Mouse (Mus musculus) neural tube, embryonic 11.5 days (tissue): ENCODE measurements around the gene Stk40. TPM values are rescaled to one million over a fixed set of nuclear protein-coding genes. Genes with fewer than 3 reads are reported as not detected.

Experiments
- ATAC-seq: fragments of 200-750 bp; cut with Nextera tagmentation; 2 replicates; pipeline ENCODE4 v1.8.0; 2017; ENCODE audit warnings: moderate number of reproducible peaks, mild to moderate bottlenecking, moderate TSS enrichment, moderate library complexity; ENCODE audit not compliant: insufficient read depth, low FRiP score, low TSS enrichment
- DNase-seq: peaks from one replicate; pipeline ENCODE4 v3.0.0-alpha.2; 2015; ENCODE audit warnings: low spot score
- H3K27ac ChIP-seq: fragments of 300-500 bp; sonication (generic); 2 replicates; pipeline ENCODE4 v1.5.1; 2014; ENCODE audit warnings: low read depth, mild to moderate bottlenecking, low read length
- H3K27me3 ChIP-seq: fragments of 300-500 bp; sonication (generic); 2 replicates; pipeline ENCODE4 v1.6.1; 2014; ENCODE audit warnings: mild to moderate bottlenecking, low read length, mixed read lengths; ENCODE audit not compliant: control insufficient read depth, insufficient read depth
- H3K36me3 ChIP-seq: fragments of 300-500 bp; sonication (generic); 2 replicates; pipeline ENCODE4 v1.6.1; 2014; ENCODE audit warnings: mild to moderate bottlenecking, low read length, moderate library complexity, mixed read lengths; ENCODE audit not compliant: control insufficient read depth, insufficient read depth
- H3K4me1 ChIP-seq: fragments of 300-500 bp; sonication (generic); 2 replicates; pipeline ENCODE4 v1.6.1; 2014; ENCODE audit warnings: low read length, mixed read lengths; ENCODE audit not compliant: control insufficient read depth, insufficient read depth
- H3K4me2 ChIP-seq: fragments of 300-500 bp; sonication (generic); 2 replicates; pipeline ENCODE4 v1.6.1; 2014; ENCODE audit warnings: low read depth, mild to moderate bottlenecking, moderate library complexity
- H3K4me3 ChIP-seq: fragments of 300-500 bp; sonication (generic); 2 replicates; pipeline ENCODE4 v1.5.1; 2014; ENCODE audit warnings: low read depth, low read length
- H3K9ac ChIP-seq: fragments of 300-500 bp; sonication (generic); 2 replicates; pipeline ENCODE4 v1.6.1; 2014; ENCODE audit warnings: mild to moderate bottlenecking, low read length
- H3K9me3 ChIP-seq: fragments of 300-500 bp; sonication (generic); 2 replicates; pipeline ENCODE4 v1.6.1; 2016; ENCODE audit warnings: low read length; ENCODE audit not compliant: control insufficient read depth
- WGBS: fragments of 180-500 bp; shearing (Covaris S2); extraction: QIAGEN DNeasy Blood & Tissue Kit; methylation state at CpG from one replicate; pipeline ENCODE4 v1.1.7; 2014; 5-methylcytosine and 5-hydroxymethylcytosine counted together
- polyA plus RNA-seq: library from polyadenylated mRNA; unstranded; fragments of >200 nt; fragmentation: Nextera tagmentation; extraction: Ambion mirVana; gene quantifications from 2 replicates; pipeline ENCODE4 v1.2.1, GENCODE M21; 2014

Stk40 gene
- polyA plus RNA-seq, 1 experiment from 2014 or later: 32.5 TPM

DNA sequence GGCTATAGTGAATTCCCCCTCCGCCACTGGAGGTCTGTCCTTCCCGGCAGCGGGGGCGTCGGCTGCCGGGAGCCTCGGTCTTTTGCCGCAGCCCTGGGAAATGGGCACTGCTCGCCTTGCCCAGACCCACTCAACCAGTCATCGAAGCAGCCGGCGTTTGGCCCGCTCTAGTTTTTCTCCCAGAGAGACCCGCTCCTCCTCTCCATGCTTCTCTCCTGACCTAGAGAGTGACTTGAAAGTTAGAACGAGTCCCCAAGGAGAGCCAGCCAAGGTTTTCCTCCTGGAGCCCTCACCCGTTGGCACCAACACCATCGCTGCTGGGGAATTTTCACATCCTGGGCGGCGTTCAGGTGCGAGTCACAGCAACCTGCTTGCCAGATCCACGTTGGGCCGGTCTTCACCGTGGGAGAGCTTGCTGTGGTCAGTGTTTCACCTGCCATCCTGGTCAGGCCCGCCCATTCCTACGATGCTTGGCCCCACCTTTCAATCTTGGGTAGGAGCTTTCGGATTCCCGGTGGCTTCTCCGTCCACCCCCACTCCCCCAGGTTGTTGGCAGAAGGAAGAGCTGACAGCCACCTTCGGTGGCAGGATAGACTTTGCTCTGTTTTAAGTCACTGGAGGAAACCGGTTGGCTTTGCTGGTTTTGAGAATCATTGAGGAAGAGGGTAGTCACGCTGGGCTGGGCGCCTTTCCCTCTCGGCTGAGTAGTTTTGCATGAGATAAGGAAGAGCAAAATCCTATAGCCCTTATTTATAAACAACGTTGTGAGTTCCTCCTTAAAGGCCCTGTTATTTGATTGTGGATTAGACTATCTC, 711 bp downstream of the Stk40 start:
- Histone ChIP-seq H3K27ac (0 out of 2 replicates have a peak overlapping the region, but pooled peaks have one; percentile 46), H3K4me3 (peak overlapping the region; percentile 95), H3K27me3 (no peaks in the 10 kb centered on the region), H3K4me2 (peak overlapping the region; percentile 97), H3K36me3 (no peaks in the 10 kb centered on the region), H3K4me1 (peaks cover 20% of the 10 kb centered on the region), H3K9me3 (no peaks in the 10 kb centered on the region), H3K9ac (peak overlapping the region; percentile 85)
- no peak; the same call in 1 of the 2 replicates for ATAC-seq
- 3% methylated on average over 34 of the region's 34 CpGs for WGBS
- peak; percentile 28 for DNase-seq

DNA sequence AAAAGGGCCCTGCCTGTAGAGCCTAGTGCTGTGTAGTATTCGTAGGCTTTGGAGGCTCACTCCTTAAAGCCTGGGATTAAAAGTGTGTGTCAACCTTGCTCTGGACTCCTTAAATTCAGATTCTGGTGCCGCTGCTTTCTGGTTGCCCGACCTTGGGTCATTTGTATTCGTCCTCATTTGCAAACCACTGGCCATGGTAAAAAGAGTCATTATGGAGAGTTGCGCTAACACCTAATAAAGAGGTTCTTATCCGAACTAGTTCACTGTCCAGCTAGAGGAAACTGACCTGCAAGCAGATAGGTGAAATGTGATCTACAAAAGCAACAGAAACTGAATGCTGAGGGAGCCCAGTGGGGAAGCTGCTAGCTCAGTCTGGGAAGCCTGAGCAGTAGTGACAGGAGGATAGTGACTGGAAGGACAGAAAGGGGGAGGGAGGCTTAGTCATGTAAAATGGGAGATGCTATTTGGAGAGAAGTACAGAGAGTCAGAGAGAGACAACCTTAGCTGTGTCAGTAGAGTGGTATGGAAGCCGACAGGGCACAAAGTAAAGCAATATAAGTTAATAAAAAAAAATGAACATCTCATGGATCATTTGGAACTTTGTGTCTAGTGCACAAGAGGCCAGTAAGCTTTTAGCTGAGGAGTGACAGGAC, 1.5 kb downstream of the Stk40 start:
- Histone ChIP-seq H3K4me1 (peaks cover 26% of the 10 kb centered on the region), H3K4me2 (peak overlapping the region; percentile 97), H3K27me3 (no peaks in the 10 kb centered on the region), H3K9ac (no peak overlapping the region), H3K4me3 (no peak overlapping the region; the same call in 1 of the 2 replicates), H3K27ac (no peak overlapping the region), H3K9me3 (no peaks in the 10 kb centered on the region), H3K36me3 (no peaks in the 10 kb centered on the region)
- WGBS: 63% methylated on average over 7 of the region's 7 CpGs
- DNase-seq: no peak
- ATAC-seq: no peak

DNA sequence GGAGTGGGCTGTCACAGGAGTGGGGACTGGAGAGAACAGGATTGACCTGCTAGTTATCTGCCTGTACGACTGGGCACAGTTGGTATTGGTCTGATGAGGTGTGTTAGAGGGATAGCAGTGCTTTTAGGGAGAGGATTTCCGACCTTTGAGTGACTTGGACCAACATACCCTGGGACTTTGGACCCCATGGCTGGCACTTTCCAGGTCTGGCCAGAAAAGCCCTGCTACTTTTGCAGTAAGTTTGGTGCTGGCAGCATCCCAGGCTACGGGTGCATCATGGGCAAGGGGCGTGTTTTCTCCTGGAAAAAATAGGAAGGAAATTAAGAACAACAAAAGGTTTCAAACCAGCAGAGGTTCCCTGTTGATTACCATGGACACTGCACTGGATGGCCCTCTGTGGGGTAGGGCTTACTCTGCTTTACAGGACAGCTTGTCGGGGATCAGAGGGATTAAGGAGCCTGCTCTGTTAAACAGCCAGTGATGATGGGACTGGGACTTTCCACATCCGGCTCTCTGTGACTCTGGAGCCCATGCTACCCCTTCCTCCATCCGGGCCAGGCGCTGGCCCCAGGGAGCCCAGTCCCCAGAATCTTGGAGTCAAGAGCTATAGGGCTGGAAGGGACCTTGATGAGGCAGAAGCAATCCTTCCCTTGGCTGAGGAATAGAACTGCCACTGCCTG, 4.4 kb downstream of the Stk40 start:
- Histone ChIP-seq H3K27me3 (no peaks in the 10 kb centered on the region), H3K36me3 (no peaks in the 10 kb centered on the region), H3K4me3 (no peak overlapping the region), H3K9me3 (no peaks in the 10 kb centered on the region), H3K9ac (no peak overlapping the region), H3K4me2 (no peak overlapping the region), H3K27ac (no peak overlapping the region), H3K4me1 (peaks cover 31% of the 10 kb centered on the region)
- no peak for ATAC-seq
- WGBS: 70% methylated on average over 8 of the region's 8 CpGs
- DNase-seq: no peak

DNA sequence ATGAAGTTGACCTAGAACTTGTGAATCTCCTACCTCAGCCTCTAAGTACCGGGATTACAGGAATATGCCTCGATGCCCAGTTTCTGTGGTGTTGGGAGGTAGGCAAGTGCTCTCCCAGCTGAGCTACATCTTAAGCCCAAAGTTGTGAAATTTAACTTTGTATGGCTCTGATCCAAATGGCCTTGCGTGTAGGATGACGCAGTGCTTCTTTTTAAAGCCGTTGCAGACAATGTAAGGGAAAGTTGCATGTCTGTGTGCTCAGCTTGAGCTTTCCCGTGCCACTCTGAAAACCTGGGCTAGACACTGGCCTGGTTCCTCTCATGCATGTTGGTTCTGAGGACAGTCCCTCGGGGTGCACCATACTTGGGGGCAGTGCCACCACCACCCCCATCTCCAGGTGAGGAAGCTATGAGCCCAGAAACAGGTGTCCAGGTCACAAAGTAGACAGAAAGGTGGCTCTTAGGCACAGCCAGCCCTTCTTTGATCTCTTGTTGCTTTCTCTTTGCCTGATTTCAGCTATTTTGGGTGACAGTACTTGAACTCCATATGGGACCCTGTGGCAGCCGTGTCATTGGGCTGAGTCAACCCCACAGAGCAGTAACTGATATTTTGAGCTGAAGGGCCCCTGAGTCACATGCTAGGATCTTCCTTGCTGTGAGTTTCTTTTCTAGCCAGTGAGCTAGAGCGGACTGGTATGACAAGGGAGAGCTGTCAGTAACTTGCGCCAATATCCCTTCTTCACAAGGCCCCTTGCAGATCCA, 6.0 kb downstream of the Stk40 start:
- Histone ChIP-seq H3K9ac (no peak overlapping the region), H3K4me3 (no peak overlapping the region), H3K9me3 (no peaks in the 10 kb centered on the region), H3K4me1 (peaks cover 25% of the 10 kb centered on the region), H3K27me3 (no peaks in the 10 kb centered on the region), H3K36me3 (no peaks in the 10 kb centered on the region), H3K4me2 (no peak overlapping the region), H3K27ac (0 out of 2 replicates have a peak overlapping the region, but pooled peaks have one; percentile 24)
- 82% methylated on average over 10 of the region's 10 CpGs for WGBS
- DNase-seq: no peak
- no peak for ATAC-seq

DNA sequence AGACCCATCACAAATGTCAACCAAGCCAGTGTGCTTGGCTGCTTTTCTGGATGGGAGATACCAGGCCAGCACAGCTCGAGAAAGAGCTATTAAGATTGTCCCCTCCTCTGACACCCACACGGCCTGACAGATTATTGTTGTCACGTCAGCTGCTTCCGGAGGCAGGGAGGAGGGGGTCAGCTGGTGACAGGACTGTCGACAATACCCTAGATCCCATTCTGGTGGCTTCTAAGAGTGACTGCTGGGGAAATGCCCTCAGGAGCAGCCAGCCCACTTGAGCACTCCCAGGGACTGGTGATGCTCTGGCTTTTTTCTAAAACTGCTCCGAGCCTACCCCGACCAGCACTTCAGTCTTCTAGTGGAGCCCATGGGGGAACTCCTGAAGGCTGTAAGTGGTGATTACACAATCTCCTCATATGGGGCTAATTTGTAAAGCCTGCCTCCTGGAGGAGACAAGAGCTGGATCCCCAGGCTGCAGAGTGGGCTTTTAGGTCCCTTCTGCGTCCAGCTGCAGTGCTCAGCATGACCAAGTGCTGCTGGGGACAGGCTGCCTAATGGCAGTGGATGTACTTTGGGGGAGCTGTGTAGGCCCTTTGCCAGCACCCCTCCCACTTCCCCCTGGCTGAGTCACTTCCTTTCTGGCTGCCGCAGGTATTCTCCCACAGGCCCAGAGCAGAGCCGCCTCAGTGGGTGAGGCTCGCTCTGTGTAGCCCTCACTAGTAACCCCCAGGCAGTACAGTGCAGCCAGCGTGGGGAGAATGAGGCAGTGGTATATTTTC, 6.8 kb downstream of the Stk40 start:
- WGBS: 13% methylated on average over 12 of the region's 12 CpGs
- peak; percentile 32 for DNase-seq
- no peaks in the 10 kb centered on the region for H3K27me3 ChIP-seq
- peaks cover 18% of the 10 kb centered on the region for H3K4me1 ChIP-seq
- peak overlapping the region; percentile 24; the same call in 1 of the 2 replicates for H3K27ac ChIP-seq
- no peak for ATAC-seq
- no peaks in the 10 kb centered on the region for H3K9me3 ChIP-seq
- H3K4me3 ChIP-seq: no peak overlapping the region
- peak overlapping the region; percentile 37; the same call in 1 of the 2 replicates for H3K9ac ChIP-seq
- peak overlapping the region; percentile 5; the same call in 1 of the 2 replicates for H3K4me2 ChIP-seq
- no peaks in the 10 kb centered on the region for H3K36me3 ChIP-seq

DNA sequence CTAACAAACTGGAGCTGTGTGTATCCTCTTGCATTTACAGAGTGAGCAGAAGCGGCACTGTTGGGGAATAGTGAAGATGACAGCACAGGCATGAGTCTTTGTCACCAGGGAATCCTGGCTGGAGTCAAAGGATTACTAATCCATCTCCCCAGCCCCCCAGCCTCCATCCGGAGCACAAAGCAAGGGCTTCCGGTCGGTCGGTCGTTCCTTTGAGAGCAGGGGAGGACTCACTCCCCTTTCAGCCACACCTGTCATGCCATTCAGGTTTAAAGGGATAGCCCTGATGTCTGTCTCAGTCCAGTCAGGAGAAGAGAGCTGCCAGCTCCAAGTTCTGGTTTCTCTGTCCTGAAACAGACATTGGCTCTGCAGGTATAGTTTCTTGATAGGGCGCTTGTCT, 7.4 kb downstream of the Stk40 start:
- peaks cover 16% of the 10 kb centered on the region for H3K4me1 ChIP-seq
- DNase-seq: no peak

DNA sequence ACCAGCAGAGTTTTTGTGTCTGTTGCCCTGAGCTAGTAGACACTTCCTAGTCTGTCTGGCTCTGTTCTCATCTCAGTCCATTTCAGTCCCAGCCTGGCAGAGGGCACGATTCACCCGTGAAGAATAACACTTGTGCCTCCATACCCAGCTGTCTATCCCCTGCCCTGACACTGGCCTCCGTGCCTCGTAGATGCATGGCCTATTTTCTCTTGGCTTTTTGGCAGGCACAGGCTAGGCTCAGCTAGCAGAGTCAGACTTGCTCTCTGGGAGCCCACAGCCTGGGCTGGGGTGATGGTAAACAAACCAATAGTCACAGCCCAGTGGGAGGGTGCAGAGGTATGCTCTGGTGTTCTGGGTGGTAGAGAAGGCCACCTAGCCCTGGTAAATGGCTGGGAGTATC, 9.5 kb downstream of the Stk40 start:
- Histone ChIP-seq H3K4me1 (peaks cover 16% of the 10 kb centered on the region), H3K36me3 (no peaks in the 10 kb centered on the region), H3K27ac (no peak overlapping the region), H3K27me3 (no peaks in the 10 kb centered on the region), H3K9ac (no peak overlapping the region), H3K4me2 (no peak overlapping the region), H3K4me3 (no peak overlapping the region), H3K9me3 (no peaks in the 10 kb centered on the region)
- DNase-seq: no peak
- ATAC-seq: no peak
- 81% methylated on average over 4 of the region's 4 CpGs for WGBS

More for the DNA sequence above, 7.4 kb downstream of the Stk40 start:
- H3K27me3 ChIP-seq: no peaks in the 10 kb centered on the region
- H3K36me3 ChIP-seq: no peaks in the 10 kb centered on the region
- WGBS: 26% methylated on average over 7 of the region's 7 CpGs
- ATAC-seq: no peak
- no peak overlapping the region for H3K4me3 ChIP-seq
- peak overlapping the region; percentile 24; the same call in 1 of the 2 replicates for H3K27ac ChIP-seq
- H3K4me2 ChIP-seq: no peak overlapping the region
- H3K9ac ChIP-seq: peak overlapping the region; percentile 37; the same call in 1 of the 2 replicates
- H3K9me3 ChIP-seq: no peaks in the 10 kb centered on the region
